Mouse (Mus musculus) liver, adult (tissue): Measurements from ENCODE around the gene Ccdc151.

Experiments
- GATA4 ChIP-seq: IDR thresholded peaks from 2 replicates; pipeline ENCODE4 v1.6.1; 2014; ENCODE audit warnings: mild to moderate bottlenecking, low read length; ENCODE audit not compliant: insufficient replicate concordance

Ccdc151 gene

GRCm38 (mm10) chr9:21951977-21952376, 50.5 kb downstream of the Ccdc151 start:
- TF ChIP-seq GATA4, result no peak

GRCm38 (mm10) chr9:21950322-21950721, 52.1 kb downstream of the Ccdc151 start:
- no peak for TF ChIP-seq GATA4

- no peak for TF ChIP-seq GATA4
Measured at GRCm38 (mm10) chr9:21948790-21949189, 53.6 kb downstream of the Ccdc151 start.

DNA sequence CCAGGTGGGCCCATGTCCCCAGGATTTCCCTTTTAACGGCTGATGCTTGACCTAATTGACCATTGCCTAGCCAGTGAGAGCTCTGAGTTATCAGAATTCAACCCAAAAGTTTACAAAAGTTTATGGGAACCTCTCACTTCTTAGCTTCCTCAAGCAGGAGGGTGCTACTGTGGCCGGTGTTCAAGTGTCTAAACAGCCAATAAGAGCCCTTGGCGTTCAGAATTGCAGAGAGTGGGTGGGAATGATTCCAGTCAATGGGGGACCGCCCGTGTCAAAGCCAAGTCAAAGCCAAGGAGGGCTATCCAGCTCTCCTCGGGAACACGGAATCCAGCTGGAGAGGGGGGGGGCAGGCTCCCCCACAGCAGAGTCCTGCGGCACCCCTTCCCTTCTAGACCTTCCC, 54.3 kb downstream of the Ccdc151 start:
- TF ChIP-seq GATA4, result no peak

- no peak for TF ChIP-seq GATA4
Measured at GRCm38 (mm10) chr9:21947540-21948130, 54.8 kb downstream of the Ccdc151 start.

GRCm38 (mm10) chr9:21944267-21944666, 58.2 kb downstream of the Ccdc151 start:
- TF ChIP-seq GATA4, result no peak

DNA sequence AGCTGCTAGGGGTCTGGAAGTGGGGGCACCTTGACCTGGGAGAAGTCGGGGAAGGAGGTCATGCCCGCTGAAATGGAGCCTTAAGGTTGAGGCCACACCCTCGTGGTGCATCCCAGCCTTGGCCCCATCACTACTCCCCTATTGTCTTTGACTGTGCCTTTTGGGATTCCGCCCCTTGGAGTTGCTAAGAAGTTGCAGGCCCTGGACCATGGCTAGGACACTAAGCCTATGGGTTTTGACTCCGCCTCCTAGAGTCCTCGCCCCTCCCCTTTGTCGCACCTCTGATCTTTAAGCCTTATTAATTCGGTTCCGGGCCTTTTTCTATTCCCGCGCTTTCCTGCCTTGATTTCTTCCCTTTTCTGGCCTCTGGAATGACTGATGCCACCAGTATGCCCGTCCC, 58.8 kb downstream of the Ccdc151 start:
- no peak for TF ChIP-seq GATA4

- no peak for TF ChIP-seq GATA4
Measured at GRCm38 (mm10) chr9:21943046-21943445, 59.4 kb downstream of the Ccdc151 start.
